Mouse (Mus musculus) liver, adult 2 months (tissue): ENCODE measurements around the gene Commd1.

Experiments used
- CTCF ChIP-seq: fragments of 200-500 bp; IDR thresholded peaks from 2 replicates; pipeline ENCODE4 v1.5.1; 2011; ENCODE audit warnings: low read depth, low read length, control low read depth
- POLR2A ChIP-seq: fragments of 200-500 bp; IDR thresholded peaks from 2 replicates; pipeline ENCODE4 v1.6.1; 2011; ENCODE audit warnings: low read length, control low read depth; ENCODE audit not compliant: insufficient read depth; ENCODE audit errors: extremely low read depth

GRCm38 (mm10) chr11:22886991-22887390, 95.2 kb downstream of the Commd1 start:
- TF ChIP-seq CTCF (no peak), POLR2A (no peak)
